Mouse (Mus musculus) yolk sac, embryonic 10.5 days (tissue): ENCODE results near the gene Cyp21a1.
"Not testable (repeated sequence)": the region's sequence is repeated elsewhere in the genome, so short reads cannot be mapped to it uniquely, and the experiment has no call there.

ENCODE experiments used
- DNase-seq: peaks from one replicate; pipeline ENCODE4 v3.0.0-alpha.2; 2017; ENCODE audit warnings: low spot score

Cyp21a1 gene

DNA sequence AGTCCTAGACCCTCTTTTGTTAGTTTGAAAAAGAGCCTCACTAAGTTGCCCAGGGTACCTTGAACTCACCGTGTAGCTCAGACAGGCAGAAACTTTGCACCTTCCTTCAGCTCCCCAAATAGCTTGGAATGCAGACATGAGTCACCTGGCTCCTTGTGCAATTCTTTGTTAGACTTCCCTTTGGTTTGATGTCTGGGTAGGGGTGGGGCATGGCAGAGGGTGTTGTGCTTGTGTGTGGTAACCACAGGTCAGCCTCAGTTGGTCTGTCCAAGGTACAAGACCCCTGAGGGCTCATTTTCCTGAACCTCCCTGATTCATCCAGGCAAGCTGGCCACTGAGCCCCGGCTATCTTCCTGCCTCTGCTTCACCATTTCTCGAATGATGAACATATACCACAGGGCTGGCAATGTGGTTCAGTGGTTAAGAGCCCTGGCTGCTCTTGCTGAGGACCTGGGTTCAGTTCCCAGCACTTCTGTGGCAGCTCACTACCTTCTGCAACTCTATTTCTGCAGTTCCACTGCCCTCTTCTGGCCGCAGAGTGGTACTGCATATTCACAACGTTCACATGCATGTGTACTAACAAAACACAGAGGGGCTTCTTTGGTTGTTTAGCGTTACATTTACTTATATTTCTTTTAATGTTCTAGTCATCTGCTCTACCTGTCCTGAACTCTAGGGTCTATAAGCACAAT lies 656 bp upstream of the Cyp21a1 start:
- DNase-seq = peak; percentile 16

DNA sequence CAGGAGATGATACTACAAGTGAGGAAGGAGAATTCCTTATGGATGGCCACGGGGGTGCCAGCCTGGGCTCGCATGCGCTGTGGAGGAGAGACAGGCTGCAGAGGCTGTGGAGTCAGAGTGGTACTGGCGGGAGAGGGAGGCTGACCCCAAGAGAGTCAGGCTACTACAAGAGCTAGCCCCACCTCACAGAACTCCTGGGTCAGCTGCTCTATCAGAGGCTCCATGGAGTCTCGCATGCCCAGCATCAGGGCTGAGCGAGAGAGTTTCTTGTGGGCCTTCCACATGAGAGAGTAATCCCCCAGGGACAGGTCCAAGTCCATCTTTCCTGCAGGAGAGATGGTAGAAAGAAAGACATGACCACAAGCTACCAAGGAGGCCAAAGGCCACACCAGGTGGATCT lies 994 bp downstream of the Cyp21a1 start:
- DNase-seq = not testable (repeated sequence)

DNA sequence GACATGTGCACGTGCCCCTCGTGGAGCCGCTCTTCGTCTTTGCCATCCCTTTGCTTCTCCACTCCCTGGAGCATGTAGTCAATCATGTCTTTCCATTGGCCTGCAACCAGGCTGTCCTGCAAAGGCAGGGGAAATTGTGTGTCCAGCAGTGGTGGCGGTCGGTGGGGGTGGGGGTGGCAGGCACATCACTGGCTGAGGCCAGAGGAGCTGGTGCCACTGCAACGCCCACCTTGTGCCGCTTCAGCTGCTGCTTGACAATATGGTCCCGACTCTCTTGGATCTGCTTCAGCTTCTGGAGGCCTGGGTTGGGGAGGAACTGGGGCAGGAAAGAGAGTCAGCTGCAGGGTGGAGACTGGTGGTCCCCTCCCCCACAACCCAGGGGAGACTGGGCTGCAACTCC lies 1.6 kb downstream of the Cyp21a1 start:
- not testable (repeated sequence) for DNase-seq

GRCm38 (mm10) chr17:34800781-34801305 lies 3.5 kb downstream of the Cyp21a1 start:
- DNase-seq = not testable (repeated sequence)

GRCm38 (mm10) chr17:34799531-34799925 lies 4.8 kb downstream of the Cyp21a1 start:
- no peak for DNase-seq

DNA sequence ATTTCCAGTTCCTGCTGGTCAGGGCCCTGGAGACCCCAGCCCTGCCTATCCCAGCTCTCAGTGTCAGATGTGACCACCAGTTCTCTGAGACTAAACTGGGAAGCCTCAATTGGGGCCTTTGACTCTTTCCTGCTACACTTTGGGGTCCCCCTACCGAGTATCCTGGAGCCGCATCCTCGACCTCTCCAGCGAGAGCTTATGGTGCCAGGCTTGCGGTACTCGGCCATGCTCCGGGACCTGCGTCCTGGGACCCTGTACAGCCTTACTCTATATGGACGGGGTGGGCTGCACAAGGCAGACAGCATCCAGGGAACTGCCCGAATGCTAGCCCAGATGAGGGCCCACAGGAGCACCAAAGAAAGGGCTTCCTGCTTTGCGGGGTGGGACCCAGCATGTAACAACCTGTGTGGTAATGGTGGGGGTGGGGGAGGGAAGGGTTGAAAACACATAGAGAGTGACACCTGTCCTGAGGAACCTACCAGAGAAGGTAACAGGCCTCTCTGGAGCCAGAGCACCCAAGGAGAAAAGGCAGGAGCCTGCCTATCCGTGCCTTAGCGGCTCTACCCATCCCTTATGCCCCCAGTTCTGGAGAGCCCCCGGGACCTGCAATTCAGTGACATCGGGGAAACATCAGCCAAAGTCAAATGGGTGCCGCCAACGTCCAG lies 5.4 kb downstream of the Cyp21a1 start:
- DNase-seq = no peak

DNA sequence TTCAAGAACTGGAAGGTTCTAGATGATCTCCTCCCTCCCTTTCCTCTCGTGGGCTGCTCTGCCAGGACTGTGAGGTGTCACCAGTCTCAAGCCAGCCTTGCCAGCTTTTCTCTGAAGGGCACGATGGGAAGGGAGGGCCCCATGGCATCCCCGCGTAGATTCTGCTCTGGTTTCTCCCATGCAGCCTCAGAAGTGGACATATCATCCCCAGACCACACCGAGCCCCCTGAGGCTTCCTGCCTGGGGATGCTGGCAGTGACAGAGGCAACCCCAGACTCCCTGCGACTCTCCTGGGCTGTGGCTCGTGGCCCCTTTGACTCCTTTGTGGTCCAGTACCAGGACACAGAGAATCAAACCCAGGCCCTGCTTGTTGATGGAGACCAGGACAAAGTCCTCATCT lies 6.3 kb downstream of the Cyp21a1 start:
- not testable (repeated sequence) for DNase-seq

- DNase-seq = not testable (repeated sequence)
These were observed 7.0 kb downstream of the Cyp21a1 start for GRCm38 (mm10) chr17:34797211-34797995.

DNA sequence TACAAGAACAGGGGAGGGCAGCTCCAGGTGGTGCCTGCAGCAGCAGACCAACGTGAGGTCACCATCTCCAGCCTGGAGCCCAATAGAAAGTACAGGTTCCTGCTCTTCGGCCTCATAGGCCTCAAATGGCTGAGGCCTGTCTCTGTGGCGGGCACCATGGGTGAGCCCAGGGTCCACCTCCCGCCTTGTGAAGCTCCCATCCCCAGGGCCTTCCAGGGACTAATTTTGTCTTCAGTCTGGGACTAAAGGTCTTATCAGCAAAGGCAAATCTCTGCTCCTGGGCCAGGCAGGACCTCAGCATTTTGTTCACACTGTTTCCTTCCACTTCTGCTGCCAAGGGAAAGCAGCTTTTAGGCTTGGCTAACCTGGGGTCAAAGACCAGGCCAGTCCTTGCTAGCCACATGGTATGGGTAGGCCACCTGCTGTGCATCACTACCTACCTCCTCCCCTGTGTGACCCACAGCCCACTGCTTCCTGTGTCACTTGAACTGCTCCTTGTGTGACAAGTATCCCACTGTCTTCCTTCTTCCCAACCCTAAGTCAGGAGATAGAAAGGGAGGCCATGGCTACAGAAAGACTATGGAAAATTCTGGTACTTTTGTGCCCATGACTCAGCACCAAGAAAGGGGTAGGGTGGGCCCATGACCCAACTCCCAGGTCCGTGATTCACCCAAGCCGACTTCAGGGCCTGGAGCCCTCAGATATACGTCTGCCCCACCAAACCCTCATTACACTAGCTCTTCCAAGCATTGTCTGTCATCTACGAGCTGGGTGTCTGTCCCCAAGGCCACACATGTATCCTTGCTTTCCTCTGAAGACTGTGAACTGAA lies 7.8 kb downstream of the Cyp21a1 start:
- no peak for DNase-seq

- no peak for DNase-seq
These were observed 8.7 kb downstream of the Cyp21a1 start for GRCm38 (mm10) chr17:34795633-34796032.

- no peak for DNase-seq
These were observed 9.3 kb downstream of the Cyp21a1 start for GRCm38 (mm10) chr17:34795016-34795415.

- DNase-seq = no peak
These were observed 26.6 kb downstream of the Cyp21a1 start for GRCm38 (mm10) chr17:34777680-34778325.

DNA sequence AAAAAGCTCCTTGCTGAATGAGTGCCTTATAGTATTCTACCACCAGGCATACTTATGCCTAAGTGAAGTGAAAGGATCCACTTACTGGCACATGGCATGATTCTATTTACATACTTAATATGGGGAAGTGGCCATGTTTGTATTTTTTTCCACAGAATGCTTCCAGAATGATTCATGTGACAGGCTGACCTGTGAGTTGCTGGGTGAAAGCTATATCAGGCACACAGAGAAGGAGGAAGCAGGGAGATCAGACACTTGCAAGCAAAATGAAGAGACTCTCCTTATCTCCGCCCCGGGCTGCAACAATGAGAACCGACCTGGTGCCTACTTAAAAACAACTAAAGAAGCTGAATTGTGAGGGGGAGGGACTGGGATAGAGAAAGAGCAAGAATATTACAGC lies 42.9 kb downstream of the Cyp21a1 start:
- no peak for DNase-seq
